Mouse (Mus musculus): ENCODE results near the gene 3300002I08Rik. TPM values are rescaled to one million over a fixed set of nuclear protein-coding genes. Genes with fewer than 3 reads are reported as not detected.
"Not testable (repeated sequence)": the region's sequence is repeated elsewhere in the genome, so short reads cannot be mapped to it uniquely, and the experiment has no call there.

Gene 3300002I08Rik
- total RNA-seq (2021), result 4.4 and 4.7 TPM in 2 replicates
- long read RNA-seq, experiment 1, partial matches to known transcripts, result 0 of 7 reads
- long read RNA-seq, experiment 1, other reads (novel, unspliced or antisense), result 6 of 7 reads
- long read RNA-seq, experiment 2, partial matches to known transcripts, result 0 of 4 reads
- long read RNA-seq, experiment 2, other reads (novel, unspliced or antisense), result 3 of 4 reads

GRCm38 (mm10) chr2:150362113-150362877, at the start of gene 3300002I08Rik:
Gene 3300002I08Rik, minus strand, starts transcription at chr2:150362765.
- peak; percentile 90 for DNase-seq

GRCm38 (mm10) chr2:150412146-150412545, 49.6 kb upstream of the 3300002I08Rik start:
- DNase-seq, result not testable (repeated sequence)

DNA sequence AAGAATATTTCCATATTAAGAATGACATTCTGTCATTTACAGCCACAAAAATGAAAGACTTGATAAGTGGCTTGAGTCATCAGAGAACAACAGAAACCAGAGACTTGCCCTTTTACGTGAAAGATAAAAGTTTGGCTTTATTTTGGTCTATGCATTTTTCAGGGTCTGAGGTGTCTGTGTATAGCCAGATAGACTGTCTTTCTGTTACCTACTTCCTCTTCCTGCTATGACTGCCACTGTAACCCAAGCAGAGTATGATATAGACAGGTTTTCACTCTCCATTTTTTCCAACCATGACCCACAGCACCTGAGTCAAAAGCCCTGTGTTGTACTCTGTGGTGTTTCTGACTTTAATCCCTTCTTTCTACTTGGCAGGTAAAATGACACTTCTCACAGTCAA, 27.6 kb upstream of the 3300002I08Rik start:
- no peak for DNase-seq

DNA sequence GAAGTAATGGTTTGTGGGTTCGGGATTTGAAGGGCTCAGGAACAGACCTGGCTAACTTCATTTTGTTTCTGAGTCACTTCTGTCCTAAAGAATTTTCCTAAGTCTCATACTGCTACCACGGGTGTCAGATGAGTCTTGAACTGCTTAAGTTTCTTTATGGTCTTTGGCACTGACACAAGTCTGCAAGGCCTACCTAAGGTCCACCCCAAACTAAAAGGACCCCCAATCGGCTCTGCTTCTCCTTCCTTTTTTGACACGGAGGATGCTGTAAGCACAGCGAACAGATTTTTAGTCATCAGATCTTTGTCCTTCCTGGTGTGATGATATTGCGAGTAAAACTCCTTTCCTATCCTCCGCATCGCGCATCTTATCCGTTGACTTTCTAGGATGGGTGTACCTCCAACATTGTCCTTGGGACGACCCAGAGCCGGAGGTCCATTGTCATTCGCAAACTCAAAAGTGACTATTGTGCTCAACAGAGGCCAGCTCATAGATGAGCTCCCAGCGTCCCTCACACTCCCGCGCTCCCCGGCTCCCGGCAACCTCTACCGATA, 23.1 kb upstream of the 3300002I08Rik start:
- DNase-seq, result not testable (repeated sequence)

- no peak for DNase-seq
Measured at GRCm38 (mm10) chr2:150362878-150363229, 289 bp upstream of the 3300002I08Rik start.

DNA sequence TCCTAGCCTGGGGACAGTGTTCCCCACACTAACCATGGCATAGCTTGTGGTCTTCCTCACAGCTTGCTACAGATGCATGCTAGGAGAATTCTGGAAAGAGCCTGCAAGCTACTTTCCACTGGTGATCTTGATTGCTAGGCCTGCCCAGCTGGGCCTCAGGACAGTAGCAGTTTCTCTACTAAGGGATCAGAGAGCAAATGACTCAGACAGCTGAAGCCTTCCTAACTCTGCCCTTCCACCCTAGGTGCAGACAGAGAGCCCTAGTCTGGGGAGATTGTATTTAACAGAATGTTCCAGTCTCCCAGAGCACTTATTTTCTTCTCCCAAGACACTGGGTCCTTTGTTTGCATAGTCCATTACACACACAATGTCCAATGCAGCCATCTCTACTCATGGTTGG, 5.4 kb downstream of the 3300002I08Rik start:
- not testable (repeated sequence) for DNase-seq

DNA sequence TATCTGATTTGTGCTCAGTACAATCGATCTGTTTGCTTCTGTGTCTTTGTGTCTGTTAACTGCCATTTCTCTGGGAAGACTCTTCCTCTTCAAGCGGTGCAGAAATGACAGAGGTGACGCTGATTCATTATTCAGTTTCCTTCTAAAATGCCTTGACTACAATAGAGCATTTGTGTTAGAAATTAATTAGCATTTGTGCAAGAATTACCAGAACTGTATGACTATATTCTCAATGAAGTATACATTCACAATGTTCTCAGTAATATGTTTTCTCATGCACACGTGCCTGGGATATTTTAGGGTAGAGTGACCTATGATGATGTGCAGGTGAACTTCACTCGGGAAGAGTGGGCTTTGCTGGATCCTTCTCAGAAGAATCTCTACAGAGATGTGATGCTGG, 39.2 kb downstream of the 3300002I08Rik start, which contains the start of gene Gm10130:
Gene Gm10130, plus strand, starts transcription at position 301 of the 400 bp plus-strand sequence.
- DNase-seq, result no peak

GRCm38 (mm10) chr2:150318973-150319372, 43.6 kb downstream of the 3300002I08Rik start:
- DNase-seq, result no peak

DNA sequence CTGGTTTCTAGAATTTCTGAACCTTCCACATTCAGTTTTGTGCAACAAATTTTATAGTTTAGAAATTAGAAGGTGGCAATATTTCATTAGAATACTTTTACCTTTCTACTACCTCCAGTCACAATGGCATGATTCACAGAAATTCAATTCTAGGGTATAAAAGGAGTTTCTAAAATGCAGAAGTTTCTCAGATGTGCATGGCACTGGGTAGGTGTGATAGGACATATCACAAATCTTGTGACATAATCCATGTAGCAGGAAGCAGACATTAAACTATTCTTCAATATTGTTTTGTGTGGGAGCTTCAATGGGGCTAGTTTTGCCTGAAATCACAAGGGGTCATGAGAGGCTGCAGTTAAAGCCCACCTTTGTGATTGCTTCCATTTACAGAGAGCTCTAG, 46.4 kb downstream of the 3300002I08Rik start:
- no peak for DNase-seq

- DNase-seq, result peak; percentile 94
Measured at GRCm38 (mm10) chr2:150310952-150311884, 51.3 kb downstream of the 3300002I08Rik start.

GRCm38 (mm10) chr2:150307183-150307773, 55.3 kb downstream of the 3300002I08Rik start:
- no peak for DNase-seq

- peak; percentile 80 for DNase-seq
Measured at GRCm38 (mm10) chr2:150299096-150299495, 63.5 kb downstream of the 3300002I08Rik start.

DNA sequence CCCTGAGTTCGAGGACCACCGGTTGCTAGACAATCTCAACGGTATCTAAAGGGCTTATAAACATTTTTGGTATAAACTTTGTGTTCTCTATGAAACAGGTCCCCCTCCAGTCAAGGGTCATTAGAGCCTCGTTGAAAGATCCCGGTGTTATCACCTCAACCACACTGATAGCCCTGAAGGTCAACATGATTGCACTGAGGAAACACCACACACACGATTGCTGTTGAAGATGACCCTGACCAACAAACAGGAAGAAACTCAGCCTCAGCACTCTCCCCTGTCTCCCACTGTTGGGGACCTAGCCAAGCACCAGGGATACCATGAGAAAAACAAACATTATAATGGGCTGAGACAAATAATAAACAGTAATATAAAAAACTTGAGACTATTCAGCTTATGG, 68.9 kb downstream of the 3300002I08Rik start:
- DNase-seq, result no peak

Other genes starting within 250 kb of the 3300002I08Rik start
- gene Zfp120, start 226.1 kb downstream of the 3300002I08Rik start, total RNA-seq (2021), result 6.3 and 9.1 TPM in 2 replicates
- gene Gm10770, start 183.1 kb downstream of the 3300002I08Rik start, total RNA-seq (2021), result not detected in 2 replicates
- gene Gm14139, start 181.0 kb downstream of the 3300002I08Rik start, total RNA-seq (2021), result 0.64 and 0.70 TPM in 2 replicates
- gene Zfp937, start 144.7 kb downstream of the 3300002I08Rik start, total RNA-seq (2021), result 7.0 and 8.1 TPM in 2 replicates
- gene Gm21994, start 107.2 kb downstream of the 3300002I08Rik start, total RNA-seq (2021), result 6.1 and 8.9 TPM in 2 replicates
- 0.23 and 0.33 TPM in 2 replicates for gene Gm14124, start 105.2 kb downstream of the 3300002I08Rik start, total RNA-seq (2021)
- gene Gm10130, start 39.1 kb downstream of the 3300002I08Rik start, total RNA-seq (2021), result 3.6 and 4.5 TPM in 2 replicates
- 4.9 and 5.5 TPM in 2 replicates for gene Zfp442, start 88.7 kb upstream of the 3300002I08Rik start, total RNA-seq (2021)
- 0.98 and 1.1 TPM in 2 replicates for gene Zfp345, start 122.3 kb upstream of the 3300002I08Rik start, total RNA-seq (2021)
- gene Cst7, start 207.7 kb upstream of the 3300002I08Rik start, total RNA-seq (2021), result 0.90 TPM in 1 of 2 replicates, not detected in the other
- 161 and 180 TPM in 2 replicates for gene Apmap, start 245.8 kb upstream of the 3300002I08Rik start, total RNA-seq (2021)

Measured in adrenal gland, postnatal 14 days (tissue).